27 mouse cellular contexts compared by ENCODE assay signal in the genomic region with DNA sequence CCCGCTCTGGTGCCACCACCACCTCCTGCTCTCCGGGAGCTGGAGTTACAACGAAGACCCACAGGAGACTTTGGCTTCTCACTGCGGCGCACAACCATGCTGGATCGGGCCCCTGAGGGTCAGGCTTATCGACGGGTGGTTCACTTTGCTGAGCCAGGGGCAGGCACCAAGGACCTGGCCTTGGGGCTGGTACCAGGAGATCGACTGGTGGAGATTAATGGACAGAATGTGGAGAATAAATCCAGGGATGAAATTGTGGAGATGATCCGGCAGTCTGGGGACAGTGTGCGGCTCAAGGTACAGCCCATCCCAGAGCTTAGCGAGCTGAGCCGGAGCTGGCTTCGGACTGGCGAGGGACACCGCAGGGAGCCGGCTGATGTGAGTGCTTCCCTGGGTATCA. TPM values are rescaled to one million over a fixed set of nuclear protein-coding genes. Genes with fewer than 3 reads are reported as not detected.
DNase-seq lines count a peak whose midpoint lies in the region; ATAC-seq and TF ChIP-seq lines count a peak whose summit lies in the region.
"Had no signal": no experiment of that assay in that cellular context is flagged by ENCODE, and none has a peak within 500 bp of the region (broad histone marks: within the 10 kb centered on the region; RNA-seq: fewer than 3 reads in every experiment).

No protein-coding gene starts in this region.

- 93% methylated on average over 17 of the region's 17 CpGs for WGBS in forebrain, embryonic 10.5 days
- 91% methylated on average over 17 of the region's 17 CpGs for WGBS in forebrain, postnatal 0 days
- 93% methylated on average over 17 of the region's 17 CpGs for WGBS in heart, adult 2 months

- no peak for DNase-seq in forebrain, embryonic 10.5 days (ENCODE audit: extremely low spot score, low spot score)
- no peak for DNase-seq in forebrain, postnatal 0 days
- DNase-seq in heart, adult 2 months, result no peak
- DNase-seq in heart, postnatal 14 days, result no peak
- no peak for DNase-seq in testis, postnatal 14 days (ENCODE audit: low spot score)
- DNase-seq in thymus, postnatal 14 days, result no peak
- DNase-seq: adrenal gland, adult 2 months; adrenal gland, postnatal 10 days; adrenal gland, postnatal 25 days; cerebellum, adult 11 months; cerebellum, adult 18-20 months; cerebellum, adult 8-10 months; cerebellum, adult 9-11 months; cerebellum, postnatal 14 days; cerebellum, postnatal 36 days; embryo, embryonic 11 days had no signal

- H3K36me3 ChIP-seq in forebrain, embryonic 10.5 days (replicated peaks), result peaks cover 28% of the 10 kb centered on the region
- peaks cover 16% of the 10 kb centered on the region for H3K36me3 ChIP-seq in forebrain, postnatal 0 days (ENCODE audit: insufficient read depth)
- peaks cover 4% of the 10 kb centered on the region for H3K36me3 ChIP-seq in heart, adult 2 months (ENCODE audit: control insufficient read depth, insufficient read depth, low read length)
- no peaks in the 10 kb centered on the region for H3K36me3 ChIP-seq in testis, adult 2 months (ENCODE audit: control insufficient read depth, insufficient read depth, low read length)

- ATAC-seq in forebrain, postnatal 0 days, result no peak
- ATAC-seq: activated CD4-positive, CD25-positive, alpha-beta regulatory T cell, adult 4 months; forebrain, embryonic 13.5 days; forebrain, embryonic 15.5 days; Patski had no signal

- no peaks in the 10 kb centered on the region for H3K9me3 ChIP-seq in forebrain, embryonic 10.5 days
- no peaks in the 10 kb centered on the region for H3K9me3 ChIP-seq in forebrain, postnatal 0 days (ENCODE audit: low read length)
- H3K9me3 ChIP-seq: embryonic facial prominence, embryonic 13.5 days; embryonic facial prominence, embryonic 15.5 days; forebrain, embryonic 13.5 days; forebrain, embryonic 15.5 days; G1E had no signal

- no peak overlapping the region for H3K4me2 ChIP-seq in forebrain, postnatal 0 days (ENCODE audit: low read depth)
- H3K4me2 ChIP-seq: embryonic facial prominence, embryonic 13.5 days; embryonic facial prominence, embryonic 15.5 days; forebrain, embryonic 13.5 days; forebrain, embryonic 15.5 days had no signal

- H3K79me2 ChIP-seq in heart, adult 2 months (replicated peaks; ENCODE audit: control insufficient read depth, insufficient read depth, low read length), result peaks cover 1% of the 10 kb centered on the region

- H3K27me3 ChIP-seq in forebrain, embryonic 10.5 days (ENCODE audit: poor library complexity, severe bottlenecking), result no peaks in the 10 kb centered on the region
- no peaks in the 10 kb centered on the region for H3K27me3 ChIP-seq in forebrain, postnatal 0 days (ENCODE audit: insufficient read depth, low read length)
- no peaks in the 10 kb centered on the region for H3K27me3 ChIP-seq in heart, adult 2 months (ENCODE audit: control insufficient read depth, insufficient read depth, low read length)
- no peaks in the 10 kb centered on the region for H3K27me3 ChIP-seq in testis, adult 2 months (ENCODE audit: control insufficient read depth, insufficient read depth, low read length)
- H3K27me3 ChIP-seq: embryonic facial prominence, embryonic 13.5 days; embryonic facial prominence, embryonic 15.5 days; forebrain, embryonic 13.5 days; forebrain, embryonic 15.5 days; Patski had no signal

- no peak for TF ChIP-seq EP300 in heart, adult 2 months (IDR thresholded peaks at IDR 0.05; ENCODE audit: insufficient read depth, low read depth, low read length)

- no peak overlapping the region for H3K9ac ChIP-seq in forebrain, postnatal 0 days
- no peak overlapping the region for H3K9ac ChIP-seq in heart, adult 2 months (ENCODE audit: low read depth, low read length)
- H3K9ac ChIP-seq: embryonic facial prominence, embryonic 13.5 days; embryonic facial prominence, embryonic 15.5 days; forebrain, embryonic 13.5 days; forebrain, embryonic 15.5 days had no signal

- intact Hi-C loops in heart, adult 2 months (cut with DNase I), result no loop called here
- intact Hi-C loops in heart, postnatal 14 days (cut with DNase I), result no loop called here

- H3K4me3 ChIP-seq in forebrain, embryonic 10.5 days, result no peak overlapping the region
- H3K4me3 ChIP-seq in forebrain, postnatal 0 days (ENCODE audit: low read depth, low read length), result no peak overlapping the region
- H3K4me3 ChIP-seq in heart, adult 2 months, result no peak overlapping the region
- peak overlapping the region; percentile 82 for H3K4me3 ChIP-seq in testis, adult 2 months (ENCODE audit: control insufficient read depth, low read depth, low read length)
- H3K4me3 ChIP-seq in brown adipose tissue, adult 24 weeks (ENCODE audit: insufficient read depth, low read depth, low read length), result no peak overlapping the region
- H3K4me3 ChIP-seq: embryonic facial prominence, embryonic 13.5 days; embryonic facial prominence, embryonic 15.5 days; erythroblast, embryonic 14.5 days; forebrain, embryonic 13.5 days; forebrain, embryonic 15.5 days had no signal

- H3K27ac ChIP-seq in forebrain, embryonic 10.5 days, result 0 out of 2 replicates have a peak overlapping the region, but pooled peaks have one; percentile 31
- H3K27ac ChIP-seq in forebrain, postnatal 0 days (ENCODE audit: low read depth, low read length), result no peak overlapping the region
- H3K27ac ChIP-seq in heart, adult 2 months, result peak overlapping the region; percentile 34
- H3K27ac ChIP-seq in testis, adult 2 months (ENCODE audit: control insufficient read depth, insufficient read depth, low read depth, low read length), result no peak overlapping the region
- peak overlapping the region; percentile 62 for H3K27ac ChIP-seq in brown adipose tissue, adult 24 weeks (replicated peaks; ENCODE audit: low read depth, low read length)
- H3K27ac ChIP-seq: embryonic facial prominence, embryonic 13.5 days; embryonic facial prominence, embryonic 15.5 days; forebrain, embryonic 13.5 days; forebrain, embryonic 15.5 days had no signal

- no peak for TF ChIP-seq CTCF in forebrain, postnatal 0 days (IDR thresholded peaks at IDR 0.05; ENCODE audit: low read depth)
- TF ChIP-seq CTCF in heart, adult 2 months (IDR thresholded peaks at IDR 0.05), result no peak
- no peak for TF ChIP-seq CTCF in testis, adult 2 months (IDR thresholded peaks at IDR 0.05; ENCODE audit: control insufficient read depth, insufficient read depth, insufficient replicate concordance, low read depth, low read length)

- peaks cover 10% of the 10 kb centered on the region for H3K4me1 ChIP-seq in forebrain, embryonic 10.5 days
- H3K4me1 ChIP-seq in forebrain, postnatal 0 days (ENCODE audit: insufficient read depth), result 0 out of 2 replicates have a peak, but pooled peaks cover 2% of the 10 kb centered on the region
- H3K4me1 ChIP-seq in heart, adult 2 months (ENCODE audit: control insufficient read depth, insufficient read depth, low read length), result peaks cover 22% of the 10 kb centered on the region
- peaks cover 20% of the 10 kb centered on the region for H3K4me1 ChIP-seq in testis, adult 2 months (ENCODE audit: control insufficient read depth, insufficient read depth, low read length)
- peaks cover 38% of the 10 kb centered on the region for H3K4me1 ChIP-seq in brown adipose tissue, adult 24 weeks (ENCODE audit: control insufficient read depth, insufficient read depth, insufficient read length, low read length)

- no peak for TF ChIP-seq POLR2A in heart, adult 2 months (IDR thresholded peaks at IDR 0.05; ENCODE audit: insufficient read depth, low read depth, low read length)
- no peak for TF ChIP-seq POLR2A in testis, adult 2 months (IDR thresholded peaks at IDR 0.05; ENCODE audit: control insufficient read depth, low read depth, low read length)

RNA-seq across cellular contexts. Expression of a gene that starts 9.6 kb away (rescaled TPM):
- polyA plus RNA-seq in forebrain, embryonic 10.5 days (2016; fragmentation: Nextera tagmentation; extraction: Ambion mirVana), result 0.92 and 1.2 TPM in 2 replicates
- not detected in 2 replicates for total RNA-seq in forebrain, postnatal 0 days (2014; rRNA removed)
- polyA plus RNA-seq in forebrain, postnatal 0 days (2015; fragmentation: Nextera tagmentation; extraction: Ambion mirVana), result 0.29 TPM in 1 of 2 replicates, not detected in the other
- total RNA-seq in heart, adult 2 months (2021), result not detected
- polyA plus RNA-seq in heart, adult 2 months (2012; rRNA removed), result not detected in 2 replicates
- not detected for total RNA-seq in heart, postnatal 14 days (2021)
- polyA plus RNA-seq in testis, adult 2 months (2012; rRNA removed), result not detected in 2 replicates
- not detected in 2 replicates for polyA plus RNA-seq in brown adipose tissue, adult 24 weeks (2012; ENCODE audit: insufficient read depth, insufficient read length, missing spikeins)
- total RNA-seq: adrenal gland, adult 2 months; adrenal gland, postnatal 10 days; adrenal gland, postnatal 25 days had no signal
- polyA plus RNA-seq: adrenal gland, adult 2 months; erythroblast, embryonic 14.5 days; G1E had no signal

RNA-seq across cellular contexts. Expression of a gene that starts 14.9 kb away (rescaled TPM):
- 25.9 and 26.4 TPM in 2 replicates for polyA plus RNA-seq in forebrain, embryonic 10.5 days (2016; fragmentation: Nextera tagmentation; extraction: Ambion mirVana)
- total RNA-seq in forebrain, postnatal 0 days (2014; rRNA removed), result 67.5 and 85.2 TPM in 2 replicates
- 23.9 and 33.8 TPM in 2 replicates for polyA plus RNA-seq in forebrain, postnatal 0 days (2015; fragmentation: Nextera tagmentation; extraction: Ambion mirVana)
- 100 to 1,000 TPM; 240 to 274 TPM for total RNA-seq in heart, adult 2 months (2021)
- polyA plus RNA-seq in heart, adult 2 months (2012; rRNA removed), result 98.6 and 107 TPM in 2 replicates
- 100 to 1,000 TPM; 252 to 259 TPM for total RNA-seq in heart, postnatal 14 days (2021)
- 13.4 and 13.6 TPM in 2 replicates for polyA plus RNA-seq in testis, adult 2 months (2012; rRNA removed)
- polyA plus RNA-seq in brown adipose tissue, adult 24 weeks (2012; ENCODE audit: insufficient read depth, insufficient read length, missing spikeins), result 17.4 and 18.2 TPM in 2 replicates

RNA-seq across cellular contexts. Expression of a gene that starts 52.9 kb away (rescaled TPM):
- polyA plus RNA-seq in forebrain, embryonic 10.5 days (2016; fragmentation: Nextera tagmentation; extraction: Ambion mirVana), result 0.21 and 0.73 TPM in 2 replicates
- 0.23 and 0.95 TPM in 2 replicates for total RNA-seq in forebrain, postnatal 0 days (2014; rRNA removed)
- 0.41 and 0.88 TPM in 2 replicates for polyA plus RNA-seq in forebrain, postnatal 0 days (2015; fragmentation: Nextera tagmentation; extraction: Ambion mirVana)
- not detected for total RNA-seq in heart, adult 2 months (2021)
- not detected in 2 replicates for polyA plus RNA-seq in heart, adult 2 months (2012; rRNA removed)
- not detected for total RNA-seq in heart, postnatal 14 days (2021)
- polyA plus RNA-seq in testis, adult 2 months (2012; rRNA removed), result not detected in 2 replicates
- polyA plus RNA-seq in brown adipose tissue, adult 24 weeks (2012; ENCODE audit: insufficient read depth, insufficient read length, missing spikeins), result not detected in 2 replicates
- total RNA-seq: adrenal gland, adult 2 months; adrenal gland, postnatal 10 days; adrenal gland, postnatal 25 days; common myeloid progenitor, adult 5-6 weeks had no signal
- polyA plus RNA-seq: adrenal gland, adult 2 months; embryonic facial prominence, embryonic 13.5 days; erythroblast, embryonic 14.5 days; G1E; Patski had no signal

Comparison
In these comparisons a context has a peak if more than half of its experiments do, and no peak if none do; other contexts are left out.
1. H3K27ac ChIP-seq: peak in forebrain, embryonic 10.5 days (single experiment), heart, adult 2 months (single experiment) and brown adipose tissue, adult 24 weeks (single experiment); none in forebrain, postnatal 0 days (single experiment) and testis, adult 2 months (single experiment).